In the genomic region with DNA sequence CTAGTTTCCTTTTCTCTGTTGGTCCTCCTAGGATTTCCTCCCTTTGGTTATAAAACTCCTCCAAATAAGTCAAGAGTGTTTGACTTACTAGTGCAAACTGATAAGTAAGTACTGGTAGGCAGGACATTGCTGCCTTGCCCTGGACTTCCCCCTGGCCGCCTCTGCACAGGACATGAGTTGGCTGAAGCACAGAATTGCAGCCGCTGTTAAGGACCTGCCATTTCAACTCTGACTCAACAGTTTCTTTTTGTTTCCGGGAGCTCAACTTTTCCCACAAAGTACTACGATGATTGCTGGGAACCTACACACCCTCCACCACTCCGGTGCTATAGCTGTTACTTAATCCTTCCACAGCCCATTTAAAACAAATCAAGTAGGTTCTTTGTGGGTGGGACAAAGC, we compare ENCODE assay signal across 8 mouse cellular contexts. TPM values are rescaled to one million over a fixed set of nuclear protein-coding genes. Genes with fewer than 3 reads are reported as not detected.
A peak's percentile ranks its signal among the peaks of the same experiment; 100 is the strongest.
DNase-seq lines count a peak whose midpoint lies in the region; ATAC-seq lines count a peak whose summit lies in the region.

No protein-coding gene starts in this region.

- peaks cover 24% of the 10 kb centered on the region for H3K4me1 ChIP-seq in heart, embryonic 13.5 days
- peaks cover 5% of the 10 kb centered on the region; the same call in 1 of the 2 replicates for H3K4me1 ChIP-seq in liver, embryonic 12.5 days
- no peaks in the 10 kb centered on the region for H3K4me1 ChIP-seq in midbrain, embryonic 11.5 days (ENCODE audit: control insufficient read depth, insufficient read depth, low read length)
- H3K4me1 ChIP-seq in midbrain, embryonic 16.5 days (ENCODE audit: control insufficient read depth, insufficient read depth, low read length): no peaks in the 10 kb centered on the region

- DNase-seq in 3T3-L1 (ENCODE audit: low read depth, low spot score) (peak; percentile 47), R1 (ENCODE audit: low read depth, low spot score) (peak; percentile 36), MN1 (ENCODE audit: low spot score) (no peak)
- no peak for DNase-seq in midbrain, embryonic 11.5 days (ENCODE audit: low spot score, missing footprints)

- no peaks in the 10 kb centered on the region for H3K27me3 ChIP-seq in heart, embryonic 13.5 days (replicated peaks)
- H3K27me3 ChIP-seq in liver, embryonic 12.5 days (replicated peaks): no peaks in the 10 kb centered on the region
- no peaks in the 10 kb centered on the region for H3K27me3 ChIP-seq in midbrain, embryonic 11.5 days (ENCODE audit: control insufficient read depth, insufficient read depth, low read length)
- H3K27me3 ChIP-seq in midbrain, embryonic 16.5 days (ENCODE audit: control insufficient read depth, insufficient read depth, low read depth, low read length): no peaks in the 10 kb centered on the region

- no peak overlapping the region for H3K4me3 ChIP-seq in heart, embryonic 13.5 days
- no peak overlapping the region for H3K4me3 ChIP-seq in liver, embryonic 12.5 days
- H3K4me3 ChIP-seq in midbrain, embryonic 11.5 days (ENCODE audit: low read depth, low read length): no peak overlapping the region
- no peak overlapping the region for H3K4me3 ChIP-seq in midbrain, embryonic 16.5 days (ENCODE audit: low read depth, low read length)

- WGBS in heart, embryonic 13.5 days: 40% methylated on average over 5 of the region's 5 CpGs
- 41% methylated on average over 5 of the region's 5 CpGs for WGBS in liver, embryonic 12.5 days (ENCODE audit: insufficient replicate concordance)
- WGBS in midbrain, embryonic 11.5 days: 79% methylated on average over 5 of the region's 5 CpGs
- 75% methylated on average over 5 of the region's 5 CpGs for WGBS in midbrain, embryonic 16.5 days

- 0 out of 2 replicates have a peak overlapping the region, but pooled peaks have one; percentile 2 for H3K9ac ChIP-seq in heart, embryonic 13.5 days
- no peak overlapping the region for H3K9ac ChIP-seq in liver, embryonic 12.5 days
- H3K9ac ChIP-seq in midbrain, embryonic 11.5 days (ENCODE audit: low read length): no peak overlapping the region
- H3K9ac ChIP-seq in midbrain, embryonic 16.5 days (ENCODE audit: low read depth, low read length): no peak overlapping the region

- no peak overlapping the region for H3K4me2 ChIP-seq in heart, embryonic 13.5 days
- no peak overlapping the region for H3K4me2 ChIP-seq in liver, embryonic 12.5 days
- no peak overlapping the region for H3K4me2 ChIP-seq in midbrain, embryonic 11.5 days
- H3K4me2 ChIP-seq in midbrain, embryonic 16.5 days (ENCODE audit: low read length): no peak overlapping the region

- no peak for ATAC-seq in heart, embryonic 13.5 days (ENCODE audit: extremely low read depth, insufficient number of reproducible peaks, low FRiP score, low TSS enrichment)
- ATAC-seq in liver, embryonic 12.5 days: no peak; the same call in 1 of the 2 replicates
- ATAC-seq in midbrain, embryonic 11.5 days (ENCODE audit: low FRiP score): no peak
- no peak for ATAC-seq in midbrain, embryonic 16.5 days
- no peak for ATAC-seq in inflammation-experienced regulatory T-cells, adult 6 months

- H3K27ac ChIP-seq in heart, embryonic 13.5 days (replicated peaks): peak overlapping the region; percentile 67
- H3K27ac ChIP-seq in liver, embryonic 12.5 days: 0 out of 2 replicates have a peak overlapping the region, but pooled peaks have one; percentile 30
- no peak overlapping the region for H3K27ac ChIP-seq in midbrain, embryonic 11.5 days (ENCODE audit: low read depth, low read length)
- H3K27ac ChIP-seq in midbrain, embryonic 16.5 days (ENCODE audit: low read length): no peak overlapping the region

- peaks cover 80% of the 10 kb centered on the region for H3K36me3 ChIP-seq in heart, embryonic 13.5 days
- H3K36me3 ChIP-seq in liver, embryonic 12.5 days: peaks cover 87% of the 10 kb centered on the region
- peaks cover 21% of the 10 kb centered on the region for H3K36me3 ChIP-seq in midbrain, embryonic 11.5 days (ENCODE audit: control insufficient read depth, insufficient read depth, low read length)
- H3K36me3 ChIP-seq in midbrain, embryonic 16.5 days (ENCODE audit: control insufficient read depth, insufficient read depth, low read length): peaks cover 12% of the 10 kb centered on the region

- no peaks in the 10 kb centered on the region for H3K9me3 ChIP-seq in heart, embryonic 13.5 days
- no peaks in the 10 kb centered on the region for H3K9me3 ChIP-seq in liver, embryonic 12.5 days (replicated peaks)
- H3K9me3 ChIP-seq in midbrain, embryonic 11.5 days (ENCODE audit: control insufficient read depth, low read length): no peaks in the 10 kb centered on the region
- H3K9me3 ChIP-seq in midbrain, embryonic 16.5 days (replicated peaks; ENCODE audit: control insufficient read depth, low read length, poor library complexity, severe bottlenecking): no peaks in the 10 kb centered on the region

RNA-seq across cellular contexts. Expression of a gene that starts 30.8 kb away (rescaled TPM):
- 25.5 and 29.4 TPM in 2 replicates for polyA plus RNA-seq in heart, embryonic 13.5 days (2015; fragmentation: Nextera tagmentation; extraction: Ambion mirVana)
- 11.7 and 16.0 TPM in 2 replicates for polyA plus RNA-seq in liver, embryonic 12.5 days (2016; fragmentation: Nextera tagmentation; extraction: Ambion mirVana)
- 64.0 and 65.3 TPM in 2 replicates for polyA plus RNA-seq in midbrain, embryonic 11.5 days (2014; fragmentation: Nextera tagmentation; extraction: Ambion mirVana)
- 52.1 and 57.3 TPM in 2 replicates for polyA plus RNA-seq in midbrain, embryonic 16.5 days (2015; fragmentation: Nextera tagmentation; extraction: Ambion mirVana)
- polyA plus RNA-seq in inflammation-experienced regulatory T-cells, adult 6 months (2017; shearing (Covaris generic)): 10 to 100 TPM; 40.1 to 81.0 (median 60.7) TPM

RNA-seq across cellular contexts. Expression of a gene that starts 54.6 kb away (rescaled TPM):
- 44.9 and 48.0 TPM in 2 replicates for polyA plus RNA-seq in heart, embryonic 13.5 days (2015; fragmentation: Nextera tagmentation; extraction: Ambion mirVana)
- polyA plus RNA-seq in liver, embryonic 12.5 days (2016; fragmentation: Nextera tagmentation; extraction: Ambion mirVana): 83.7 and 87.7 TPM in 2 replicates
- 114 and 122 TPM in 2 replicates for polyA plus RNA-seq in midbrain, embryonic 11.5 days (2014; fragmentation: Nextera tagmentation; extraction: Ambion mirVana)
- polyA plus RNA-seq in midbrain, embryonic 16.5 days (2015; fragmentation: Nextera tagmentation; extraction: Ambion mirVana): 68.7 and 76.8 TPM in 2 replicates
- 10 to 100 TPM; 84.6 to 91.2 (median 89.9) TPM for polyA plus RNA-seq in inflammation-experienced regulatory T-cells, adult 6 months (2017; shearing (Covaris generic))

Comparison
In these comparisons a context has a peak if more than half of its experiments do, and no peak if none do; other contexts are left out.
1. DNase-seq: peak in 3T3-L1 (single experiment) and R1 (single experiment); none in midbrain, embryonic 11.5 days (single experiment) and MN1 (single experiment).
2. H3K27ac ChIP-seq: peak in heart, embryonic 13.5 days (single experiment) and liver, embryonic 12.5 days (single experiment); none in midbrain, embryonic 11.5 days (single experiment) and midbrain, embryonic 16.5 days (single experiment).